Mouse (Mus musculus): Measurements from ENCODE around the gene Hipk2.

GRCm38 (mm10) chr6:38845876-38846275, 30.1 kb downstream of the Hipk2 start:
- TF ChIP-seq CTCF (IDR thresholded peaks at IDR 0.05; ENCODE audit: borderline replicate concordance, insufficient read depth, low read depth, low read length) (no peak), POLR2A (IDR thresholded peaks at IDR 0.05; ENCODE audit: borderline replicate concordance, insufficient read depth, low read length) (no peak)

Data from cerebellum, adult 2 months (tissue).